Mouse (Mus musculus) lung, embryonic 16.5 days (tissue): Measurements from ENCODE around the gene Riok2. TPM values are rescaled to one million over a fixed set of nuclear protein-coding genes. Genes with fewer than 3 reads are reported as not detected.

Experiments used
- ATAC-seq: fragments of 200-750 bp; cut with Nextera tagmentation; 2 replicates; pipeline ENCODE4 v1.8.0; 2017; ENCODE audit warnings: low read depth, mild to moderate bottlenecking, moderate library complexity
- H3K27ac ChIP-seq: fragments of 300-500 bp; sonication (generic); 2 replicates; pipeline ENCODE4 v1.5.1; 2014; ENCODE audit warnings: mild to moderate bottlenecking, control low read depth, low read length
- H3K27me3 ChIP-seq: fragments of 300-500 bp; sonication (generic); 2 replicates; pipeline ENCODE4 v1.6.1; 2014; ENCODE audit warnings: low read depth, low read length, mixed read lengths; ENCODE audit not compliant: control insufficient read depth, insufficient read depth
- H3K36me3 ChIP-seq: fragments of 300-500 bp; sonication (generic); 2 replicates; pipeline ENCODE4 v1.6.1; 2014; ENCODE audit warnings: low read length; ENCODE audit not compliant: control insufficient read depth, insufficient read depth
- H3K4me1 ChIP-seq: fragments of 300-500 bp; sonication (generic); replicated peaks from 2 replicates; pipeline ENCODE4 v1.6.1; 2014; ENCODE audit warnings: low read length, mixed read lengths; ENCODE audit not compliant: control insufficient read depth, insufficient read depth
- H3K4me2 ChIP-seq: fragments of 300-500 bp; sonication (generic); 2 replicates; pipeline ENCODE4 v1.6.1; 2014; ENCODE audit warnings: low read depth, low read length, control low read depth
- H3K4me3 ChIP-seq: fragments of 300-500 bp; sonication (generic); 2 replicates; pipeline ENCODE4 v1.5.1; 2014; ENCODE audit warnings: mild to moderate bottlenecking, low read length, control low read depth
- H3K9ac ChIP-seq: fragments of 300-500 bp; sonication (generic); 2 replicates; pipeline ENCODE4 v1.6.1; 2014; ENCODE audit warnings: low read length, control low read depth
- H3K9me3 ChIP-seq: fragments of 300-500 bp; sonication (generic); 2 replicates; pipeline ENCODE4 v1.6.1; 2016; ENCODE audit warnings: low read length; ENCODE audit not compliant: control insufficient read depth
- WGBS: fragments of 180-500 bp; shearing (Covaris S2); extraction: QIAGEN DNeasy Blood & Tissue Kit; methylation state at CpG from one replicate; pipeline ENCODE4 v1.1.7; 2014; 5-methylcytosine and 5-hydroxymethylcytosine counted together
- polyA plus RNA-seq: library from polyadenylated mRNA; unstranded; fragments of >200 nt; fragmentation: Nextera tagmentation; extraction: Ambion mirVana; gene quantifications from 2 replicates; pipeline ENCODE4 v1.2.1, GENCODE M21; 2015

Gene Riok2
- polyA plus RNA-seq, 1 experiment from 2014 or later = 25.5 TPM

- 14% methylated on average over 3 of the region's 3 CpGs for WGBS
- no peaks in the 10 kb centered on the region for H3K9me3 ChIP-seq
- no peak overlapping the region for H3K4me2 ChIP-seq
- no peak overlapping the region for H3K4me3 ChIP-seq
- no peaks in the 10 kb centered on the region for H3K27me3 ChIP-seq
- no peak for ATAC-seq
- no peak overlapping the region for H3K27ac ChIP-seq
- no peaks in the 10 kb centered on the region for H3K4me1 ChIP-seq
- H3K9ac ChIP-seq = no peak overlapping the region
- no peaks in the 10 kb centered on the region for H3K36me3 ChIP-seq
Measured at GRCm38 (mm10) chr17:17403578-17404112, 29.5 kb downstream of the Riok2 start.

GRCm38 (mm10) chr17:17404811-17405544 is 30.9 kb downstream of the Riok2 start:
- H3K4me3 ChIP-seq = no peak overlapping the region
- no peak overlapping the region for H3K4me2 ChIP-seq
- H3K9ac ChIP-seq = no peak overlapping the region
- no peaks in the 10 kb centered on the region for H3K27me3 ChIP-seq
- whole genome bisulfite sequencing = 56% methylated on average over 8 of the region's 8 CpGs
- no peaks in the 10 kb centered on the region for H3K36me3 ChIP-seq
- H3K27ac ChIP-seq = no peak overlapping the region
- H3K9me3 ChIP-seq = no peaks in the 10 kb centered on the region
- peaks cover 3% of the 10 kb centered on the region; the same call in 1 of the 2 replicates for H3K4me1 ChIP-seq
- no peak for ATAC-seq

- no peaks in the 10 kb centered on the region for H3K9me3 ChIP-seq
Measured at GRCm38 (mm10) chr17:17405606-17406005, 31.5 kb downstream of the Riok2 start.

GRCm38 (mm10) chr17:17408137-17408536 is 34.0 kb downstream of the Riok2 start:
- 70% methylated on average over 6 of the region's 6 CpGs for WGBS
- ATAC-seq = no peak
- peaks cover 3% of the 10 kb centered on the region; the same call in 1 of the 2 replicates for H3K4me1 ChIP-seq
- no peaks in the 10 kb centered on the region for H3K36me3 ChIP-seq
- H3K4me2 ChIP-seq = no peak overlapping the region
- no peak overlapping the region for H3K9ac ChIP-seq
- H3K9me3 ChIP-seq = no peaks in the 10 kb centered on the region
- no peaks in the 10 kb centered on the region for H3K27me3 ChIP-seq
- H3K4me3 ChIP-seq = no peak overlapping the region
- H3K27ac ChIP-seq = no peak overlapping the region

More at GRCm38 (mm10) chr17:17405606-17406005, 31.5 kb downstream of the Riok2 start:
- Histone ChIP-seq H3K9ac (no peak overlapping the region), H3K27me3 (no peaks in the 10 kb centered on the region), H3K36me3 (no peaks in the 10 kb centered on the region), H3K4me3 (no peak overlapping the region), H3K4me1 (peaks cover 3% of the 10 kb centered on the region; the same call in 1 of the 2 replicates), H3K27ac (no peak overlapping the region), H3K4me2 (no peak overlapping the region)
- WGBS = 35% methylated on average over 1 of the region's 1 CpGs
- no peak for ATAC-seq

GRCm38 (mm10) chr17:17408720-17409478 is 34.8 kb downstream of the Riok2 start:
- Histone ChIP-seq H3K4me2 (no peak overlapping the region), H3K4me1 (peaks cover 3% of the 10 kb centered on the region; the same call in 1 of the 2 replicates), H3K9ac (no peak overlapping the region), H3K27me3 (no peaks in the 10 kb centered on the region), H3K27ac (no peak overlapping the region), H3K36me3 (no peaks in the 10 kb centered on the region), H3K4me3 (no peak overlapping the region), H3K9me3 (no peaks in the 10 kb centered on the region)
- no peak for ATAC-seq
- WGBS = 77% methylated on average over 6 of the region's 6 CpGs

- Histone ChIP-seq H3K27me3 (no peaks in the 10 kb centered on the region), H3K4me1 (peaks cover 3% of the 10 kb centered on the region; the same call in 1 of the 2 replicates), H3K27ac (no peak overlapping the region), H3K4me3 (no peak overlapping the region), H3K9me3 (no peaks in the 10 kb centered on the region), H3K36me3 (no peaks in the 10 kb centered on the region), H3K9ac (no peak overlapping the region), H3K4me2 (no peak overlapping the region)
- 9% methylated on average over 2 of the region's 2 CpGs for WGBS
- ATAC-seq = no peak
Measured at GRCm38 (mm10) chr17:17409601-17410000, 35.5 kb downstream of the Riok2 start.

DNA sequence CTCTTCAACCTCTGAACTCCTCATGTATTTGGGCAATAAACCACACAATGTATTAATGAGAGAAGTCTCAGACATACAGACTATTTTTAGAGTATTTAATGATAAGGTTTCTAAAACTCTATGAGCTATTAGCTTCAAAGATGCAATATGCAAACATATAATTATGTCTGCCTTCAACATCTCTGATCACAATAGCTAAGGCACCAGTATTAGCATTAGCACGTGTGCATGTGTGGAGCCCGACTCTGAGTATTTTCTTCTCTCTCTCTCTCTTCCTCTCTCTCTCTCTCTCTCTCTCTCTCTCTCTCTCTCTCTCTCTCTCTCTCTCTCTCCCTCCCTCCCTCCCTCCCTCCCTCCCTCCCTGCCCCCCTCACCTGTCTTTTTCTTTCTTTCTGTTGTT is 37.3 kb downstream of the Riok2 start:
- H3K4me3 ChIP-seq = no peak overlapping the region
- ATAC-seq = no peak
- H3K27ac ChIP-seq = no peak overlapping the region
- no peaks in the 10 kb centered on the region for H3K9me3 ChIP-seq
- 61% methylated on average over 2 of the region's 2 CpGs for WGBS
- H3K4me2 ChIP-seq = no peak overlapping the region
- H3K27me3 ChIP-seq = no peaks in the 10 kb centered on the region
- H3K4me1 ChIP-seq = peaks cover 3% of the 10 kb centered on the region; the same call in 1 of the 2 replicates
- H3K36me3 ChIP-seq = no peaks in the 10 kb centered on the region
- H3K9ac ChIP-seq = no peak overlapping the region

DNA sequence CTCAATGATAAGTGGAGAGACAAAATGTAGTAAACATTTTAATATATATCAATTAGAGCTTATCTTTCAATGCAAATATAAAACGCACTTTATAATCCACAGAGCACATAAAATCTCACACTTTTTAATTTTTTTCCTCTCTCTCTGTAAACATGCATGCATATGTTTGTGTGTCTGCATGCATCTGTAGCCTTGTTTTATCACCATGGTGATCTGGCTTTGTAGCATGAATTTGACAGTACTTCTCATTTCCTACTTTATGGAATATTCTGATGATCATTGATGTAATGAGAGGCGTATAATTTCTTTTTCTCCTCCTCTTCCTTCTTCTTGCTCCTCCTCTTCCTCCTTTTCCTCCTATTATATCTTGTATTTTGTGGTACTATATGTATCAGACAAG is 38.1 kb downstream of the Riok2 start:
- no peak overlapping the region for H3K27ac ChIP-seq
- WGBS = 80% methylated on average over 2 of the region's 2 CpGs
- no peak overlapping the region for H3K9ac ChIP-seq
- H3K4me2 ChIP-seq = no peak overlapping the region
- H3K9me3 ChIP-seq = no peaks in the 10 kb centered on the region
- ATAC-seq = no peak
- no peak overlapping the region for H3K4me3 ChIP-seq
- peaks cover 3% of the 10 kb centered on the region; the same call in 1 of the 2 replicates for H3K4me1 ChIP-seq
- H3K36me3 ChIP-seq = no peaks in the 10 kb centered on the region
- H3K27me3 ChIP-seq = no peaks in the 10 kb centered on the region

- Histone ChIP-seq H3K36me3 (no peaks in the 10 kb centered on the region), H3K4me2 (no peak overlapping the region), H3K27me3 (no peaks in the 10 kb centered on the region), H3K9me3 (no peaks in the 10 kb centered on the region), H3K4me1 (peaks cover 3% of the 10 kb centered on the region; the same call in 1 of the 2 replicates), H3K4me3 (no peak overlapping the region), H3K9ac (no peak overlapping the region), H3K27ac (no peak overlapping the region)
- 87% methylated on average over 3 of the region's 3 CpGs for WGBS
- no peak for ATAC-seq
Measured at GRCm38 (mm10) chr17:17414206-17414605, 40.1 kb downstream of the Riok2 start.
